Mouse (Mus musculus) fibroblast of lung, adult 2 months (primary cell): ENCODE measurements around the gene Stradb.

Experiments used
- DNase-seq: peaks from one replicate; pipeline ENCODE4 v3.0.0-alpha.2; 2011; ENCODE audit warnings: low read depth

Gene Stradb

DNA sequence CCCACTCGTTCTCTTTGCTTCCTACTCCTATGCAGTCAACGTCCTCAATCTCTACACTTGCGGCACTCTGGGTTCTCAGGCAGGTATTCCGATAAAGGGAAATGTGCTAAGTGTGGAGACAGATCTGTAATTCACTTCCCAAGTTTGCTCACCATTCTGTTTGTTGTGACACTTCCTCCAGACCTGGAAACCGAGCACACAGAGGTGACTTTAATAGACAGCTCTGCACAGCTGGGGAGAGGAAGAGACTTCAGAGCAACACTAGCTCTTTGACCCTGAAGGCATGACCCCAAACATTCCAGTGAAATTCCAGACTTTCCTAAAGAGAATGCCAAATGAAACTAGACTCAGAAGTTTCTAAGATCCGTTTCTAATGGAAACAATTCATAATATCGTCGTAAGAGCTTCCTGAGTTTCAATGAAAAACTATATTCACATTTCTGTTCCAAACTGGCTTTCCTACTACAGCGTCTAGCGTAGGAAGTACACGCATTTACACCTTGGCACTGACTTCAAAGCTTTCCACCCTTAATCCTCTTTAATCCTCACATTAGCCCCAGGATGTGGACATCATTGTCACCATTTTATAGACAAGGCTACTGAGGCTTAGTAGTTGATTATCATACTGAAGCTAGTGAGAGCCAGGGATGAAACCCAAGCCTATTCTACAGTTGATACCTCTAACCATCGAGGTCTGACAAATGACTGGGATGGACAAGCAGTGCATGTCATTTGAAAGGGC is 12.0 kb upstream of the Stradb start:
- no peak for DNase-seq

DNA sequence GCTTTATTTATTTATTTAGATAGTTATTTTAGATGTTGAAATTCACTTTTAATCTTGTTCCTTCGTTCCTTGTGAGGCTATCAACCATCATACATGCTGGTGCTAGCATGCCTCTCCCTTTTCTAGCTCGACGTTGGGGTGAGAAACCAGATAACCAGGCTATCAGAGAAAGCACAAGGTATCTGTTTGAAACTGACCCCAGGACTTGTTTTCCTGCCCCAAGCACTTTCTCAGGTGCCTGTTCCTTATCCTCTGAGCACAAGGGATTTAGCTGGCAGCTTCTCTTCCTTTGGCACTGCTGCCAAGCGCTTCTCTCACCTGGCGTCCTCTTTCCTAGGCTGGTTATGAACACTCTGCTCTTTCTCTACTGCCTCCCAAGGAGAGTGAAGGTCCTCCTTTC is 10.9 kb upstream of the Stradb start:
- no peak for DNase-seq

DNA sequence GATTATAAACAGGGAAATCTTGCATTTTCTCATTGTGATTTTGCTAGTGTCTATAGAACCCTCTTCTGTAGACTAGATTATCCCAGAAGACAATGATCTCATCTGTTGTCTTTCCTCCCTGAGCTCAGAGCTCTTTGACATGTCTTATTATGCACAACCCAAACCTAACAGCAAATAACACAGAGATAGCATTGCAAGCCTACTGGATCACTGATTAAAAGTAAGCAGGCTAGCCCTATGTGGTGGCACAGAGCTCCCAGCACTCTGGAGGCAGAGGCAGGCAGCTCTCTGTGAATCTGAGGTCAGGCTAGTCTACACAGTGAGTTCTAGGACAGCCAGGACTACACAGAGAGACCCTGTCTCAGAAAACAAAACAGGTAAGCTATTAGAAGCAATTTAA is 10.5 kb upstream of the Stradb start:
- DNase-seq, result no peak

DNA sequence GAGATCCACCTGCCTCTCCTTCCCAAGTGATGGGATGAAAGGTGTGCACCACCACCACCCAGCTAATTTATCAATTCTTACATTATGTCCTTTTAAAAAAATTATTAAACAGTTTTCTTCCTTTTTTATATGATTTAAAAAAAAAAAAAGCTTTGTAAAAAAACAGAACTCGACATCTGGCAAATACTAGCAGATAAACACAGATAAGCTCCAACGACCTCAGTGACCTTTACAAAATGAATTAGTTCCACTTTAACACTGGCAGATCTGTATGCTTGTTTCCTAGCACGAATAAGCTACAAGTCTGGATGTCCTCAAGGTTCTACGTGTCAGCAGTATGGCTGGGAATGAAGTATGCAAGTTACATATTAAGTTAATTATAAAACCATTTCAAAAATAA is 5.8 kb upstream of the Stradb start:
- DNase-seq, result no peak

DNA sequence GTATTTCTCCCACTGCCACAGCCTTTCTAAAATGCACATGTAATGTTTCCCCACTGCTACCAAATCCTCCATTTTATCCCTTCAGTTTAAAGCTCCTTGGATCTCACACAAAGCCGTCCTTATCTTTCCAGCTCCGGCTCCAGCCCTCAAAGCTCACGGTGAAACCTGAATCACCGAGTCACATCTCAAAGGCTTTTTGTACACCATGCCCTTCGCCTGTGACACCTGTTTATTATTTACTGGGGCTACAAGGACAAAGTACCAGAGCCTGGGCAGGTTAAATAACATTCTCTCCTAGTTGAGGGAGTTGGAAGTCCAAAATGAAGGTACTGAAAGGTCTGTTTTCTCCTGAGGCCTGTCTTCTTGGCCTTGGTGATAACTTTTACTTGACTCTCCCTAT is 3.3 kb upstream of the Stradb start:
- no peak for DNase-seq

DNA sequence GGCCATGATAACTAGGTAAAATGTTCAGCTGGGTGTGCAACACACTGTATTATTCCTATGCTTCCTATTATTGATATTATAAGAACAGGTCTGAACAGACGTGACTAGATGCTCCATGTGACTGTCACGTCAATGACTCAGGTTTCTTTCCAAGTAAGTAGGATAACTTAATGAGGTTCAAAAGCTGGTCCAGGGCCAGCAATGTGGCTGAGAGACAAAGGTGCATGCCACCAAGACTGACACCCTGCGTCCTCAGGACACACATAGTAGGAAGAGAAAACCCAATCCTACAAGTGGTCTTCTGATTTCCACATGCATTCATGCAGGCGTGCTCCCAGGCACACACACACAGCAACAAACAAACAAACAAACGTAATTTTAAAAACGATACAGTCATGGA is 2.2 kb upstream of the Stradb start:
- DNase-seq, result no peak

DNA sequence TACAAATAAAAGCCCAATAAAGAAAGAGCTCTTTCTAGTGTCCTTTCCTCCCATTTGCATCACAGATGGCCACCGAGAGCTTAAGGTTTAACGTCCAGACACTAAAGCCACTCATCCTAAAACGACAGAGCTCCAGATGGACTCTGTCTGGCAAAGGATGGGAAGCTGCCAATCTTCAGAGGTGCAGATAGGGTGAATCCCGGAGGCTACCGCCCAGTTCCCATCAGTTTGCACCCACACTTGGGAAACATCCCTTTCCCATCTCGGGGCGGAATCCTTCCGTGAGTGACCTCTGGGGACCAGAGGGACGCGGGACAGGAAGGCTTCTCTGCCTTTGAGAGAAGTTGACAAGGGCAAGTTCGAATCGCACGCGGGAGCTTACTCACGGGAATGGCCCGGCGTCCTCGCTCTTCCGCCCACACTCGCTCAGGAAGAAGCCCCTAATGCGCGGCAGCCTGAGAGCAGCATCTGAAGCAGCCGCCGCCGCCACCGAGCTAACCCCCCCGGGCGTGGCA is 414 bp upstream of the Stradb start:
- DNase-seq, result no peak

DNA sequence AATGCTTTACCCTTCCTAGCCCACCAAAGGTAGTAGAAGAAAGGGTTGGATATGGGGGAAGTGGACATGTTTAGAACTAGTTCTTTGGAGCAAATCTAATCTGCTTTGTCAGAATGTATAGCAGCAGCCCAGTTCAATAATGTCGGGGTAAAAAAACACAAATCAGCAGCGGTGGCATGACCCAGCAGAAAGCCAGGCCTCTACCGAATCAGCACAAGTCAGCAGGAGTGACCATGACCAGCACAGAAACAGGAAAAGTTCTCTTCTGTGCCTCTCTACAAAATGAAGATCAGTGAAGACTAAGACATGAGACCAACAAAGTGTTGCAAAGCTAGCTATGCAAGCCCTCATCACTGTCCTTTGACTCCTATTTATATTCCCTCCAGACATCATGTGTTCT is 9.0 kb downstream of the Stradb start:
- no peak for DNase-seq

DNA sequence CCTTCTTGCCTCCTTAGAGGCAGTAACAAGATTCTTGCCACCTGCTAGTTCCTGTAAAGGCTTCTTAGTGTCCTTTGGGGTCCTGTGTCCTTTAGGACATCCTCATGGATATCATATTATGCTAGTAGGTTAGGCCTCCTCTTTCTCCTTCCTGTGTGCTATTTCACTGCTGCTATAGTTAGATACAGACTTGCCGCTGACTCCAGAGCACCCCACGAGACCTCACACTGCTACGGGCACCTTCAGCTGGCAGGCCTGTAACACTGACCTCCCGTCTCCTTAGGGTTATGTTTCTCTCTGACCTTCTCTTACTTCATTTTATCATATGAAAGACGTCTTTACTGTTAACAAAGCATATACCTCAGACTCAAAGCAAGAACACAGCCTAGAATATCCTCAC is 11.3 kb downstream of the Stradb start:
- no peak for DNase-seq

DNA sequence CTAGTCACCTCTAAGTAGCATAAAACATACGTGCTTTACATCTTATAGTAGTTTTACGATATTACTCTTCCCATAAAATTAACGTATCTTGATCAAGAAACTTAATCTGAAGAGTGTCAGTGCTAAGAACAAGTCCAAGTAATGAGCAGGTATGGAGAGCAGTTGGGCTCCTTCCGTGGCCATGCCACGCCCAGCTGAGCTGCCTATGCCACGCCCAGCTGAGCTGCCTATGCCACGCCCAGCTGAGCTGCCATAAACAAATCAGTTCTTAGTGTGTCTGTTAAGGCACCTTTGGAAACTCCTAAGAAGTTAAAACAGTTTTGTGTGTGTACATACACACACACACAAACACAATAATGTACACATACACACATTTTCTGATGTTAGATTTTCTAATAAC is 19.8 kb downstream of the Stradb start:
- DNase-seq, result no peak

DNA sequence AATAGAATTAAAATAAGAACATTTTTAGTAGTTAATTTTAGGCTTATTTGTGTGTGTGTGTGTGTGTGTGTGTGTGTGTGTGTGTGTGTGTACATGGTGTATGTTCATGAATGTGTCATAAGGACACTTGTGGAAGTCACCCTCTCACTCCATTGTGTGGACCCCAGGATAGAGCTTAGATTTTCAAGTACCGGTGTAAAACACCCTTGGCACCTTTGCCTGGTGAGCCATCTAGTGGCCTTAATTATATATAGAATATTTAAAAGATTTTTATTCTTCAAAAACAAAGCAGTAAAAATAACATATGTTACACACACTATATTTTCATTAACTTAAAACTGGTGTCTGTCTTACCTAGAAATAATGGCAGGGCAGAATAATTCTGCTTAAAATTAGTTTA is 20.4 kb downstream of the Stradb start:
- no peak for DNase-seq

DNA sequence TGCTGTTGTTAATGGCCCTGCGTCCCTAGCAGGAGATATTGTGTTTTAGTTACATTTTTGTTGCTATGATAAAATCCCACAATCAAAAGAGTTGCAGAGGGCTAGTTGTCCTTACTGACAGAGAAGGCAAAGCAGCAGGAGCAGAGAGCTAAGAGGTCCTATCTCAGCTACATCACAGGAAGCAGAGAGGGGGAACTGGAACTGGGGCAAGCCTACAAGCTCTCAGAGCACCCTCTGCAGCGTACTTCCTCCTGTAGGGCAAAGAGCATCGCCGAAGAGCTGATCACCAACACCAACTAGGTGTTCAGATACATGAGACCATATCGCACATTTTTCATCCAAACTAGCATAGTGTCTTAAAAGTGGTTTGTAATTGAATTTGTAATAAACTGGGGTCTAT is 22.0 kb downstream of the Stradb start:
- DNase-seq, result no peak

DNA sequence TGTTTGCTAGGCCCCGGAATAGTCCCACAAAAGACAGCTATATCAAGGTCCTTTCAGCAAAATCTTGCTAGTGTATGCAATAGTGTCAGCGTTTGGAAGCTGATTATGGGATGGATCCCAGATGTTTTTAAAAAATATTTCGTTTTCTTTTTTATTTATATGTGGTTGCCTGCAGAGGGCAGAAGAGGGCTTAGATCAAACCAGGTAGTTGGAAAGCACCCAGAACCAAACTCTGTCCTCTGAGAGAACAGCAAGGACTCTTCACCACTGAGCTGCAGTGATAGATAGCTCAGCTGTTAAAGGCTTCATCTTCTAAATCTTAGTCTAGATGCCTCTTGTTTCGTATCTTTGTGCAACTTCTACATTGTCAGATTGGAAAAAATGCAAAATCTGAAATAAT is 35.9 kb downstream of the Stradb start:
- DNase-seq, result peak; percentile 4

DNA sequence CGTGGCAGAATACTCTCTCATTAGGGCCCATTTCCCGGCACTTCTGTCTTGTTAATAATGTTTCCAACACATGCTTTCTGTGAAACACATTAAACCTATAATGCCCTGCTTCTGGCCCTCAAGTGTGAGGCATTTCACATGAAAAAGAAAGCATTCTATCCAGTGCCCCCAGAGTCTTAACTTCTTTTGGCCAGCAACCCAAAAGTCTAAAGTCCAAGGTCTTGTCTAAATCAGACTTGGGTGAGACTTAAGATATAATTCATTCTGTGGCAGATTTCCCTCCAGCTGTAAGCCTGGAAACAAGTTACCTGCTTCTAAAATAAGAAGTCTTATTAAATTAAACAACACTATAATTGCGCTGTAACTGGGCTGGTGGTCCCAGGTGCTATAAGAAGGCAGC is 48.2 kb downstream of the Stradb start:
- DNase-seq, result no peak

DNA sequence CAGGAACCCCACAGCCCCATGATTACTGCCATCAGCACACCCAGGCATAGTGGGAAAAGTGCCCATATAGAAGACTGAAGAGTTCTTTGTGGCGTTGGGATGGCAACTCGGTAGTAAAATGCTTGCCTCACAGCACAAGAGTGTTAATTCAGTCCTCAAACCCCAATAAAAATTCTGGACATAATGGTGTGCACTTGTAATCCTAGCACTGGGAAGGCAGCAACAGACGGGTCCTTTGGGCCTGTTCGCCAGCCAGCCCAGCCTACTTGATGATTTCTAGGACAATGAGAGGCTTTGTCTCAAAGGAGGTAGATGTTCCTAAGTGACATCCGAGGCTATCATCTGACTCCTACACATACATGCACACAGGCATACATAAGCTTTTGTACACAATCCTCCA is 64.4 kb downstream of the Stradb start:
- no peak for DNase-seq
